Mouse (Mus musculus): ENCODE results near the gene Calml4.
A peak's percentile ranks its signal among the peaks of the same experiment; 100 is the strongest.

GRCm38 (mm10) chr9:62828662-62829086 lies 29.2 kb upstream of the Calml4 start:
- TF ChIP-seq POLR2A (IDR thresholded peaks at IDR 0.05; ENCODE audit: control insufficient read depth, extremely low read depth, insufficient read depth, low read length, poor library complexity), result no peak
- peak; percentile 96 for TF ChIP-seq CTCF (IDR thresholded peaks at IDR 0.05; ENCODE audit: borderline replicate concordance, control insufficient read depth, extremely low read depth, insufficient read depth, low read length, poor library complexity)

All from thymus, adult 2 months (tissue).